Mouse (Mus musculus) urinary bladder, postnatal 25 days (tissue): ENCODE measurements around the gene Olfr747.
"Not testable (repeated sequence)": the region's sequence is repeated elsewhere in the genome, so short reads cannot be mapped to it uniquely, and the experiment has no call there.

Experiments
- DNase-seq: peaks from one replicate; pipeline ENCODE4 v3.0.0; 2022; ENCODE audit warnings: low spot score

Olfr747 gene

DNA sequence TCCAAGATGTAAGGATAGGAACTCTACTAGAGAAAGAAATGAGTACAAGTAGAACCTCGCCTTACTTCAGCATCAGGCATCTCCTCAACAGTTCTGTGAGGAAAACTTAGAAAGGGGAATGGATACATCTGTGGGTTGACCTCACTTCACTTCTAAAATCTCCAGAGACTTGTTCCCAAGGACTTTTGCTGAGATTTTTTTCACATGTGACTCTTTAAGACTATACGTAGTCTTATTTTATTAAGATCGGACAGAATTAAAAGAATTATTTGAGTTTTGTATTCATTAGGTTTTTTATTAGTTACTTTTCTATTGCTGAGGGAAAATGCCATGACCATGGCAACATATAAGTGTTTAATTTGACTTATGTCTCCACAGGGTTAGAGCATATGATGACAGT, at the start of gene Olfr747:
TSS of gene Olfr747 (minus strand) at position 101 of the 400 bp plus-strand sequence.
- DNase-seq: no peak

DNA sequence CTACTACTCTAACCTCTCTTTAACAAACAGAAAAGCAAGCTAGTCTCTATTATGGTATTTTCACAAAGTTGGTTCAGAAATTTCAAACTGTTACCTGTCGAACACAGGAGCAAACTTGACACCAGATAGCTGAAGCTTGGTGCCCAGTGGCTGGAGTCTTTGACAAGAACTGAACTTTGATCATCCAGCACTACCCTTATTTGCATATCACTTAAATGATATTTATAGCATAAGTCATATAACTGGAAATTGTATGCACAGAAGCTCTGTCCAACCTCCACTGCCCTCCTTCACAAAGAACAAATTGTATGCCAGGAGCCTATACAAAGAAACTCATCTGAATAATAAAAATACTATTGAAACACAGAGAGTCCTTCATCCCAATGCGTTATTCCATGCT, 48.6 kb upstream of the Olfr747 start:
- DNase-seq: no peak

DNA sequence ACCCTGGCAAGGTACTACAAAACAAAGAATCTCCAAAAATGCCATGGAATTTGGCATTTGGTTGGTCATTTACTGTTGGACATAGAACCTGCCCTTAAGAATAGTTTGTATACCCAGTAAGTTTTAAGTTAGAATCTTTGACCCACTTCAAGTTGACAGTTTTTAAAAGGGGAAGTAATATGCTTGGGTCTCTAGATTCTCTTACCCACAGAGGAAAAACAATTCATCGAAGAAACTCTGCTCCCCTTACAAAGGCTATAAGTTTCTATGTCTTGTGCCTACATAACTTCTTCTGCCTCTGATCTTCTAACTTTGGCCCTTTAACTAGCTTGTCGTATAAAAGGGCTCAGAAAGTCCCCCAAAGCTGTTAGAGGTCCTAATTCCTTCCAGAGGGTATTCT, 47.3 kb upstream of the Olfr747 start:
- no peak for DNase-seq

DNA sequence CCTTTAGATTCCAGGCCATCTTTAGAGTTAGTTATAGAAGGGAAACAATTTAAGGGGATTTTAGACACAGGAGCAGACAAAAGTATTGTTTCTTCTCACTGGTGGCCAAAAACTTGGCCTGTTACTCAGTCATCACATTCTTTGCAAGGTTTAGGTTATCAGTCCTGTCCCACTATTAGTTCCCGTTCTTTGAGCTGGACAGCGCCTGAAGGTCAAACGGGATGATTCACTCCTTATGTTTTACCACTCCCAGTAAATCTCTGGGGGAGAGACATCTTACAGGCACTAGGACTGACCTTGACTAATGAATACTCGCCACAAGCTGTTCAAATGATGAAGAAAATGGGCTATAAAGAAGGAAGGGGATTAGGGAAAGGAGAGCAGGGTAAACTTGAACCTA, 29.4 kb upstream of the Olfr747 start:
- DNase-seq: not testable (repeated sequence)

DNA sequence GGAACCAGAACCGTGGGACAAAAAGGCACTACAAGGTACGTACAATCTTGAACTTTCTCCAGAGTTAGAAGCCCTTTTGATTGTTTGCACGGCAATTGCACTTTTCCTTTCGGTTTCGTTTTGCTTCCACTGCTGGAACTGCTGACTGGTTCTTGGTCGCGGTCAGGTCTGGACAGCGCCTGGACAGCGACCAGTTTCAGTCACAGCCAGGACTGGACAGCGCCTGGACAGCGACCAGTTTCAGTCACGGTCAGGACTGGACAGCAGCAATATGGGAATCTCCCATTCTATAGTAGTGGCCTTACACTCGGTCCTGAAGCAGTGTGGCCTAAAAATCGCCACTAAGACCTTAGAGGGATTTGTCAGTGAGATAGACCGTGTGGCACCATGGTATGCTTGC, 26.9 kb upstream of the Olfr747 start:
- not testable (repeated sequence) for DNase-seq

DNA sequence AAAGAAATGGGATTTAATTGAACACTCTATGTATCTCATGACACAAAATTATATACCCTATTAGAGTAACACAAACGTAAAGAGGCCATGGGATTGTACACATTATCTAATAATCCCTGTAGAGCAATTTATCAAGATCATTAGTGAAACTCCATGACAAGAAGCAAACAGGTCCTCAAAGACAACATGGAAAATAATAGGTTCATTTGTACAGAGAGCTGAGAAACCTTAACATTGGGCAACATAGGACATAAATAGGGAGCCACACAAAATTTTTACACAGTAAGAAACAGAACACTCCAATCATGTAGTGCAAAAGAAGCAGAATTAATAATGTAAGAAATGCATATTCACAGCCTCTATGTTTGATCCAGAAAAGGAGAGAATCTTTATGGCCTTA, 14.1 kb upstream of the Olfr747 start, which contains the start of gene Olfr748:
TSS of gene Olfr748 (plus strand) at position 301 of the 400 bp plus-strand sequence.
- no peak for DNase-seq

DNA sequence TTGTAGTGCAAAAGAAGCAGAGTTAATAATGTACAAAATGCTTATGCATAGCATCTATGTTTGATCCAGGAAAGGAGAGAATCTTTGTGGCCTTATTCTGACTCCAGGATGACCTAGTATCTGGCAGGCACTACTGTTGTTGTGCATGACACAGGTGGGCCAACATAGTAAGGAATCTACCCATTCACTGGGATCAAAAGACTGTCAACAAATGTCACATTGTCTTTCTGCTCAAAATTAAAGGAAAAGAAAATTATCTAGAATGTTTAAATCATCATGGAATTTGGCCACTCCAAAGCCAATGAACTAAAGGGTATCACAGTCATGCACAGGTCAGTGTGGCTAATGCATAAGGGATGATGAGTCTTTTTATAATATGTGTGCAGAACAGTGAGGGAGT, 46.2 kb downstream of the Olfr747 start, which contains the start of gene Olfr746:
TSS of gene Olfr746 (plus strand) at position 301 of the 400 bp plus-strand sequence.
- DNase-seq: no peak

DNA sequence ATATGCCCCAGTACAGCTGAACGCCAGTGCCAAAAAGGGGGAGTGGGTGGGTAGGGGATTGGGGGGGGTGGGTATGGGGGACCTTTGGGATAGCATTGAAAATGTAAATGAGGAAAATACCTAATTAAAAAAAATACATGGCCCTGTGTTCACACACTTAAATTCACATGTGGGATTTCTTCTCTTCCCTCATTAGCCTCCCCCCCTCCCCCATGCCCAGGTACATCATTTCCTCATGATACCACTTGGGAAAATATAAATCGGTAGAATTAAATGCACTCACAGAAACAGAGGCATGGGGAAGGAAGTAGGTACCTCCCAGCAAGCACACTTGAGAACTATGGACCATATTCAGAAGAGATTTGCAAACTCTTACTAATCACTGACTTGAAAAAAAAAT, 53.9 kb downstream of the Olfr747 start, which contains the start of gene Olfr745:
TSS of gene Olfr745 (plus strand) at position 301 of the 400 bp plus-strand sequence.
- DNase-seq: no peak
